Mouse (Mus musculus) spleen, embryonic (tissue): ENCODE results near the gene Mast2.

Source experiments
- CTCF ChIA-PET: fragments of 350-600 bp; sonication (Branson Sonifier 250); formaldehyde crosslinking; loops from one replicate; lab custom pipeline; 2022; lab: Charles Lee

The Mast2 gene

GRCm38 (mm10) chr4:116411401-116411800 is 52.6 kb downstream of the Mast2 start:
- CTCF ChIA-PET: no interaction called here

- CTCF ChIA-PET: no interaction called here
Observed at GRCm38 (mm10) chr4:116406668-116407067, 57.3 kb downstream of the Mast2 start.

DNA sequence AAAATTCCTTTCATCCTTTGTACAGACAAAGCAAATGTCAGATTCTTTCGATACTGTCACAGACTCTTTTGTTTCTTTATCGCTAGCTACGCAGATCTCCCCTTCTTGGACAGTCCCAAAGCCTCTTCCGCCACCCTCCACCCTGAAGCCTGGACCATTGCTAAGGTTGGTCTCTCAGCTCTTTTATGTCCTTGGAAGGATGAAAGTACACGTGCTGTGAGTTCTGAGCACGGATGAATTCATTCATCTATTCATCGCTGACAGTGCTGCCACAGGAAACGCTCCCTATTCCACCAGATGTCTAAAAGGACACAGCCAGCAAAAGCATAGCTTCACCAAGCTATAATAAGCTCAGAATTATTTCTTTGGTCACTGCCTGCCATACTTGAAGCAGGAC is 58.0 kb downstream of the Mast2 start:
- CTCF ChIA-PET: no interaction called here

- CTCF ChIA-PET: no interaction called here
Observed at GRCm38 (mm10) chr4:116405276-116405954, 58.6 kb downstream of the Mast2 start.

DNA sequence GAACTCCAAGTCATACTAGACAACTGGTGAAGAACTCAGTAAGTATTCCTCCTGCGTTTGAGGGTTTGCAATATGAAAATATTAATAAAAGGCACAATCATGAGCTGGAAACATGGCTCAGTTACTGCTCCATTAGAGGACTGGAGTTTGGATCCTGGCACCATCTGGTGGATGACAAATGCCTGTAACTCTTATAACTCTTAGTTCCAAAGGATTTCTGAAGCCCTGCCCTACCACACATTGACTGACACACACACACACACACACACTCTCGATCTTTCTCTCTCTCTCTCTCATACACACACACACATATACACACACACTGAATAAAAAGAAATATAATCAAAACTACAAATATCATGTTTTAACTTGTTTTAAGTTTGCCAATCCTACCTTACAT is 60.1 kb downstream of the Mast2 start:
- CTCF ChIA-PET: no interaction called here

- CTCF ChIA-PET: no interaction called here
Observed at GRCm38 (mm10) chr4:116402708-116403107, 61.3 kb downstream of the Mast2 start.

DNA sequence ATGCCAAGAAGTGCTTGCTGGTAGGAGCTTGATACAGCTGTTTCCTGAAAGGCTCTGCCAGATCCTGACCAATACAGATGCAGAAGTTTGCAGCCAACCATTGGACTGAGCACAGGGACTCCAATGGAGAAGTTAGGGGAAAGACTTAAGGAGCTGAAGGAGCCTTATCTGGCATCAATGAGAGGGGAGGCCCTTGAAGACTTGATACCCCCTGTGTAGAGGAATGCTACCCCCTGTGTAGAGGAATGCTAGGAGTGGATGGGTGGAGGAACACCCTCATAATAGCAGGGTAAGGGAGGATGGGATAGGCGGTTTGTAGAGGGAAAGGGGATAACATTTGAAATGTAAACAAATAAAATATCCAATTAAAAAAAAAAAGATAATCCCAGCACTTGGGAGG is 65.9 kb downstream of the Mast2 start:
- CTCF ChIA-PET: interaction anchor here (0.7 kb wide), 1 partner anchor 1995 kb away, joined by 4 read pairs; no protein-coding TSS in a partner anchor

DNA sequence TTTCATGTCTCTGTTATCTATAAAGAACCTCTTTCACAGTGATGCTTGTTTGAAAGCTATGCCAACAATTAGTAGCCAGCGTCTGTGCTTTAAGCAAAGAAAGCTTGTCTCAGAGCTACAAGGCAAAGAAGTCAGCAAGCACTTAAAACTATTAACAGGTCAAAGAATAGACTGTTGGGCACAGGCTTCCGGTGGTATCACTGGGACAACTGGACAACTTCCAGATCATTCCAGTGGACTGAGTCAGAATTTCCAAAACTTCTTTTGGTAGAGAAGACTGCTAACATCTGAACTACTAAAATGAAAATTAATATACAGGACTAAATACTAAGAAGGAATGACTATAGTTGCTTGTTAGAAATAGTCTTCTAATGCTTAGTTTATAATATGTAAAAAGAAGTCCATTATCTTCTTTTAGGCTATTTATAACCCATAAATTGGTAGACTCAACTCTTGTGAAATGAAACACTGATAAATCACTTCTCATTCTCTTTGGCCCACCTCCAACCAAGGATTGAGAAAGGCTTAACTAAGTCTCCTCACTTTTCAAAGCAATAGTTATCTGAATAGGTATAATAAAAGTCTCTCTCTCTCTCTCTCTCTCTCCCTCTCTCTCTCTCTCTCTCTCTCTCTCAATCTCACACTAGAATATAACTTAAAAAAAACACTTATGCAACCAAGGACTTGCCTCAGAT is 85.9 kb downstream of the Mast2 start:
- CTCF ChIA-PET: no interaction called here

DNA sequence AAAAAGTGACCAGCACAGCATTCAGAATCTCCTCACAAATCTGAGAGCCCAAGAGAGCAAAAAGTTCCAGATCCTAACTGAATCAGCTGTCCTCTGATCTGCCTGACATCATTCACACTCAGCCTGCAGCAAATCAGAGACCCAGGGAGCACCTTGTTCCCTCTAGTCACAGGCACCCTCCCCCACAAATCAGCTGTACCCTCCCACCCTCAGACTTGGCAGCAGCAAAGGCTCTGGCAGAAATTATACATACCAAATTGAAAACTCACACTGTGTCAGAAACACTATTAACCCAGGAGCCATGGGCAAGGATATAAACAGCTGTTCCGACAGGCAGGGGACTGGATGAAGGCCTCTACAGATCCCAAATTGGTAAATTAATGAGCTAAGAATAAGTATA is 92.3 kb downstream of the Mast2 start:
- CTCF ChIA-PET: no interaction called here

GRCm38 (mm10) chr4:116358099-116358498 is 105.9 kb downstream of the Mast2 start:
- CTCF ChIA-PET: no interaction called here

- CTCF ChIA-PET: no interaction called here
Observed at GRCm38 (mm10) chr4:116352919-116353318, 111.1 kb downstream of the Mast2 start.

GRCm38 (mm10) chr4:116352496-116352895 is 111.5 kb downstream of the Mast2 start:
- CTCF ChIA-PET: no interaction called here

GRCm38 (mm10) chr4:116342119-116342518 is 121.9 kb downstream of the Mast2 start:
- CTCF ChIA-PET: interaction anchor here (0.6 kb wide), 2 partner anchors 40 to 162 kb away, joined by 8 to 11 read pairs; no protein-coding TSS in a partner anchor

- CTCF ChIA-PET: no interaction called here
Observed at GRCm38 (mm10) chr4:116336294-116336693, 127.7 kb downstream of the Mast2 start.

DNA sequence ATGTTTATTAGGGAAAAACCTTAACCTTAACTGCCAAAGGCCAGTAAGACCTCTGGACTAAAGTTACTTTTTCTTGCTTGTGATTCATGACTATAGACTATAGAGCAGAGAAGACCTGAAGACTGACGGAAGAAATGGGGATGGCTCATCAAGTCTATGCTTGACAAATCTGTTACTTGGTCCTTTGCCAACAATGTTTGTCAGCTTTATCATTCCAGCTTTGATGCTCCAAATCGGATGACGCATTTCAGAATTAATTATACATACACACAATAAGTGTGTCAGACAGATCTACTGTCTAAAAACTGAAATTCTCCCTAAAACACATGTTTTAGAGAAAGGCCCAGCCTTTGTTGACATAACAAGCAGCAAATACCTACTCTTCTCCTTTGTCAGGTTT is 134.7 kb downstream of the Mast2 start:
- CTCF ChIA-PET: no interaction called here

DNA sequence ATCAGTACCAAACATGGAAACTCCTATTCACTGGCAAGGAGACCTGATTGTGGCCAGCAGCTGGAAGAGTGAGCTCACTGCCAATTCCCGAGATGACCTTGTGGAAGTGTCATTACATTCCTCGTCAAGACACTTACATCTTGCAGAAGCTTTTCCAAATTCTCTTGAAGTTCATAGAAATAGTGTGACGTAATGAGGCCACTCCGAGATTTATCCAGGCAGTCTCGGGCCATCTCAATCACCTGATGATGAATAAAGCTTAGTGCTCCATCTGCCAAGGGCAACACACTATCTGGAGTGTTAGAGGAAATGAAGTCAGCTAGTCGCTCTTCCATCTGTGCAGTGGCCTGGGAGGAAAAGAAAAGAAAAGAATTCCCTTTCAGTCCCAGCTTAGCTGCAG is 141.9 kb downstream of the Mast2 start:
- CTCF ChIA-PET: no interaction called here

GRCm38 (mm10) chr4:116317575-116317974 is 146.4 kb downstream of the Mast2 start:
- CTCF ChIA-PET: no interaction called here

DNA sequence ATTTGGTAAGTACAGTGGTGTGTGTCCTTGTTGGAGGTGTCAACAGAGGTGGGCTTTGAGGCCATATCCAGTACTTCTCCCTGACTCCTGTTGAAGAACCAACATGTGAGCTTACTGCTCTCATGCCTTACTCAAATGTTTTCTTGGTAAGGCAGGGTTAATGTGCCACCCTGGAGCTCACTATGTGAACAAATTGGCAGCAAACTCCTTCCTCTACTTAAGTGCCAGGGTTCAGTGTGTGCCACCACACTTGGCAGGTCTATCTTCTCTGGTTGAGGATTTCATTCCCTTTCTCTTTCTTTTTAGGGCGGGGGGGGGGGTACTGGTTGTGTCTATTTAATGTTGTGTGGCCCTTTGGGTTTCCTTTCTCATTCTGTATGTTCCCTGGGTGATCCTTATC is 159.4 kb downstream of the Mast2 start:
- CTCF ChIA-PET: no interaction called here

GRCm38 (mm10) chr4:116300878-116301355 is 163.1 kb downstream of the Mast2 start:
- CTCF ChIA-PET: interaction anchor here (0.6 kb wide), 1 partner anchor 20 kb away, joined by 8 read pairs; no protein-coding TSS in a partner anchor

DNA sequence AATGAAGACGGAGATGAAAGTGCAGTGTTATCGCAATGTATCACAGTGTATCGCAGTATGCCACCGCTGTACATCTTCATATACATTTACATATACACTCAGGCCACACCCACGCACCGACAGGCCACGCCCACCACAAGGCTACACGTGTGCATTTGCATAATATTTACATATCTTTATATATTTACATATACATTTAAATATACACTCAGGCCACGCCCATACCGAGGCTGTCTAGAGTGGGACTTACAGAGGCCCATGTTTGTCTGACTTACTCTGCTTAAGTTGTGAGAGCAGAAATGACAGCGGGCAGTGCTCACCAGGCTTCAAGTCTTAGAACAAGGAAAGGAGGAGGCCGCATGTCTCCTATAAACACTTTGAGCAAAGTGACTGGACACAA is 170.7 kb downstream of the Mast2 start:
- CTCF ChIA-PET: no interaction called here

- CTCF ChIA-PET: interaction anchor here (0.7 kb wide), 1 partner anchor 157 kb away, joined by 3 read pairs; no protein-coding TSS in a partner anchor
Observed at GRCm38 (mm10) chr4:116291561-116291960, 172.4 kb downstream of the Mast2 start.

DNA sequence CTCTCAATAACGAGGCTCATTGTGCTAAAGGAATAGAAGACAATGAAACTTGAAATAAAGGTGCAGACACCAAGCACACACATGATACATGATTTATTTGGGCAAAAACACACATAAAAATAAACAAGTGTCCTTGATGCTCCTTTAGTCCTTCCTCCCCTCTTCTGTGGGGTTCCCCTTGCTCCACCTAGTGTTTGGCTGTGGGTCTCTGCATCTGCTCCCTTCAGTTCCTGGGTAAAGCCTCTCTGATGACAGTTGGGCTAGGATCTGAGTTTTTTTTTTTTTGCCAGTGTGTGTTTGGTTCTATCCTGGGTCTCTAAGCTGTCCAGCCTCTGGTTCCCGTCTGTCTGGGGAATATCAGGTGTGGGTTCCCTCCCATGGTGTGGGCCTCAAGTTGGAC is 181.8 kb downstream of the Mast2 start:
- CTCF ChIA-PET: no interaction called here

DNA sequence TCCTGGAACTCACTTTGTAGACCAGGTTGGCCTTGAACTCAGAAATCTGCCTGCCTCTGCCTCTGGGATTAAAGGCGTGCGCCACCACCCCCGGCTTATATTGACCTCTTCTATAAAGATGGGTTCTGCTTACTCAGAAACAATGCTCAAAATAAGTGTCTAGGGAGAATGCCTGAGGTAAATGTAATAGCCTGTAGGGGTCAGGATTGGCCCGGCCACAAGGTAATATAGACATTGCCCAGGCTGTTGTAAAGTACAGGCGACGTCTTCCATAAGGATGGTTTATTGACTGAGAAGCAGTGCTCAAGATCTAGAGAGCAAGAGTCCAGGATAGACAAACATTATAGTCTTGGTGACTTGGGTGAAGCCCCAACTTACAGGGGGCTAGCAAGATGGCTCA is 195.8 kb downstream of the Mast2 start:
- CTCF ChIA-PET: no interaction called here
